Mouse (Mus musculus) adrenal gland, postnatal 10 days (tissue): ENCODE measurements around the gene Dmac2. TPM values are rescaled to one million over a fixed set of nuclear protein-coding genes. Genes with fewer than 3 reads are reported as not detected.
"Not testable (repeated sequence)": the region's sequence is repeated elsewhere in the genome, so short reads cannot be mapped to it uniquely, and the experiment has no call there.

ENCODE experiments used
- DNase-seq: peaks from one replicate; pipeline ENCODE4 v3.0.0; 2021; ENCODE audit warnings: mixed read lengths
- long read RNA-seq, 2 experiments: library from polyadenylated mRNA; stranded (forward); transcript quantifications; one replicate each; pipeline ENCODE4 v2.0.0; 2021
- total RNA-seq, 2 experiments: library from RNA; stranded (reverse); gene quantifications; 2 replicates each; pipeline ENCODE4 v1.2.3; 2021

The Dmac2 gene
- total RNA-seq = 10 to 100 TPM; 36.2 to 51.7 TPM
- long read RNA-seq, experiment 1, transcript Dmac2-201 (6 exons, 1,465 nt) = major isoform, 18 of 31 reads
- long read RNA-seq, experiment 1, partial matches to known transcripts = 2 of 31 reads
- long read RNA-seq, experiment 1, other reads (novel, unspliced or antisense) = 7 of 31 reads
- long read RNA-seq, experiment 2, transcript Dmac2-201 (6 exons, 1,465 nt) = major isoform, 8 of 22 reads
- long read RNA-seq, experiment 2, partial matches to known transcripts = 4 of 22 reads
- long read RNA-seq, experiment 2, other reads (novel, unspliced or antisense) = 6 of 22 reads

- DNase-seq = peak; percentile 96
These were observed at the start of gene Dmac2 for GRCm38 (mm10) chr7:25618865-25619721. Dmac2 (plus strand) TSS chr7:25619414.

- not testable (repeated sequence) for DNase-seq
These were observed 45.4 kb upstream of the Dmac2 start for GRCm38 (mm10) chr7:25573806-25574205.

- no peak for DNase-seq
These were observed 44.1 kb upstream of the Dmac2 start for GRCm38 (mm10) chr7:25575105-25575504.

GRCm38 (mm10) chr7:25575870-25576269 is 43.3 kb upstream of the Dmac2 start:
- DNase-seq = no peak

- DNase-seq = not testable (repeated sequence)
These were observed 42.9 kb upstream of the Dmac2 start for GRCm38 (mm10) chr7:25576308-25576707.

GRCm38 (mm10) chr7:25576793-25577437 is 42.3 kb upstream of the Dmac2 start:
- not testable (repeated sequence) for DNase-seq

GRCm38 (mm10) chr7:25579441-25579840 is 39.8 kb upstream of the Dmac2 start:
- no peak for DNase-seq

GRCm38 (mm10) chr7:25582301-25582810 is 36.9 kb upstream of the Dmac2 start:
- DNase-seq = no peak

- no peak for DNase-seq
These were observed 34.6 kb upstream of the Dmac2 start for GRCm38 (mm10) chr7:25584651-25585050.

GRCm38 (mm10) chr7:25585351-25586204 is 33.6 kb upstream of the Dmac2 start:
- no peak for DNase-seq

- no peak for DNase-seq
These were observed 28.0 kb upstream of the Dmac2 start for GRCm38 (mm10) chr7:25591226-25591625.

GRCm38 (mm10) chr7:25593859-25594258 is 25.4 kb upstream of the Dmac2 start:
- DNase-seq = no peak

GRCm38 (mm10) chr7:25599663-25600062 is 19.6 kb upstream of the Dmac2 start:
- peak; percentile 79 for DNase-seq

- DNase-seq = no peak
These were observed 18.5 kb upstream of the Dmac2 start for GRCm38 (mm10) chr7:25600666-25601065.

- DNase-seq = no peak
These were observed 17.9 kb upstream of the Dmac2 start for GRCm38 (mm10) chr7:25601346-25601745.

- no peak for DNase-seq
These were observed 12.6 kb upstream of the Dmac2 start for GRCm38 (mm10) chr7:25606625-25607063.

- no peak for DNase-seq
These were observed 12.0 kb upstream of the Dmac2 start for GRCm38 (mm10) chr7:25607196-25607595.

GRCm38 (mm10) chr7:25610056-25610455 is 9.2 kb upstream of the Dmac2 start:
- no peak for DNase-seq

- no peak for DNase-seq
These were observed 7.7 kb upstream of the Dmac2 start for GRCm38 (mm10) chr7:25611501-25611900.

- no peak for DNase-seq
These were observed 5.1 kb upstream of the Dmac2 start for GRCm38 (mm10) chr7:25614086-25614485.

GRCm38 (mm10) chr7:25614831-25615705 is 4.1 kb upstream of the Dmac2 start:
- no peak for DNase-seq
